Mouse (Mus musculus): ENCODE data around the gene Gm21425. TPM values are rescaled to one million over a fixed set of nuclear protein-coding genes. Genes with fewer than 3 reads are reported as not detected.
"Not testable (repeated sequence)": the region's sequence is repeated elsewhere in the genome, so short reads cannot be mapped to it uniquely, and the experiment has no call there.

The Gm21425 gene
- polyA plus RNA-seq (2012; rRNA removed) = 2.2 and 2.8 TPM in 2 replicates

DNA sequence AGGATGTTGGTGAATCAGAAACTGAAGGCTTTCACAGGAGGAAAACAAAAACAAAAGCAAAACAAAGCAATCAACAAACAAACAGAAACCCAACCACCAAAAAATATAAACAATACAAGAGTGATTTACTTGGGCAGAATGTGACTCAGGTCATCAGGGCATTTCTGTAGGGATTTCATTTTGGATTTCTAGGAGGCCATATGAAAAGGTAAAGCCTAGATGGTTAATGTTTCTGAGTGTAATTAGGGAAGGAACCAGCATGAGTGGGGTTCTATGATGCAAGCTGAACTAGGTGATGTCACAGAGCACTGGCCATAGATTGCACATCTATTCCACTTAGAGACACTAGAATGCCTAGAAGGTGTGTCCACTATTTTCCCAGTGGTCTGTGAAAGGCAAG lies at the start of gene Gm21425:
TSS of gene Gm21425 (plus strand) at position 301 of the 400 bp plus-strand sequence.
- H3K27me3 ChIP-seq (ENCODE audit: control insufficient read depth, insufficient read depth, low read length) = not testable (repeated sequence)

DNA sequence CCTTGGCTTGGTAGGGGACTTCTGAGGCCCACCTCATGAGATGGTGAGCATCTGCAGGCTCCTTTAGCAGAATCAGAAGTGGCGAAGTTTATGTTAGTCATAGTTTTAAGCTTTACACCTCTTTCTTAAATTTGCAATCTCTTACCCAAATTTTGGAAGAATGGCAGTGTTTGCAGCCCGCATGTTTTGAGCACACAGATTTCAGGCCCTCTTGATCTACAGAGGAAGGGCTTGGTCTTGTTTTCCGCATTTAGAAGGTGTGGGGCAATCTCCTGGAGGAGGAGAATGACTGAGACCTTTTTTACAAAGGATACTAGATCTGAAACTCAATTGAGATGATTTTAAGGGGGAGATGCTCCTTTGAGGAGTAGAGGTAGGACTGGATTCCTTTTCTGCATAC lies 28.4 kb upstream of the Gm21425 start, which contains the start of gene Gm21891:
TSS of gene Gm21891 (minus strand) at position 101 of the 400 bp plus-strand sequence.
- H3K27ac ChIP-seq (ENCODE audit: control insufficient read depth, insufficient read depth, low read depth, low read length); H3K27me3 ChIP-seq (ENCODE audit: control insufficient read depth, insufficient read depth, low read length); H3K4me3 ChIP-seq (ENCODE audit: control insufficient read depth, low read depth, low read length); H3K4me1 ChIP-seq (ENCODE audit: control insufficient read depth, insufficient read depth, low read length); H3K36me3 ChIP-seq (ENCODE audit: control insufficient read depth, insufficient read depth, low read length): not testable (repeated sequence)

More for the DNA sequence above, at the start of gene Gm21425:
- H3K36me3 ChIP-seq (ENCODE audit: control insufficient read depth, insufficient read depth, low read length); H3K4me3 ChIP-seq (ENCODE audit: control insufficient read depth, low read depth, low read length); H3K4me1 ChIP-seq (ENCODE audit: control insufficient read depth, insufficient read depth, low read length); H3K27ac ChIP-seq (ENCODE audit: control insufficient read depth, insufficient read depth, low read depth, low read length): not testable (repeated sequence)

Other genes with a start within 250 kb of the Gm21425 start
- 1.7 and 2.9 TPM in 2 replicates for gene Gm20807, start 119.1 kb upstream of the Gm21425 start, polyA plus RNA-seq (2012; rRNA removed)
- gene Gm21891, start 28.5 kb upstream of the Gm21425 start, polyA plus RNA-seq (2012; rRNA removed) = not detected in 2 replicates
- gene Gm21828, start 62.0 kb downstream of the Gm21425 start, polyA plus RNA-seq (2012; rRNA removed) = not detected in 2 replicates
- 2.1 and 2.5 TPM in 2 replicates for gene Gm21440, start 90.4 kb downstream of the Gm21425 start, polyA plus RNA-seq (2012; rRNA removed)
- gene Gm21454, start 90.5 kb downstream of the Gm21425 start, polyA plus RNA-seq (2012; rRNA removed) = 2.5 and 3.1 TPM in 2 replicates
- gene Gm21725, start 187.1 kb downstream of the Gm21425 start, polyA plus RNA-seq (2012; rRNA removed) = not detected in 2 replicates

All from testis, adult 2 months (tissue).